Mouse (Mus musculus) myocyte (in vitro differentiated cells): ENCODE measurements at regions not wholly inside any gene's neighbourhood (a gene's known extent, or its start where the extent isn't known, plus 50 kb on each side); places are given as distances from the start of the nearest gene placed in this dataset.

Source experiments
- CEBPB ChIP-seq: IDR thresholded peaks from 2 replicates; pipeline ENCODE4 v1.6.1; 2011; ENCODE audit warnings: mild to moderate bottlenecking, moderate library complexity; ENCODE audit not compliant: poor library complexity, insufficient read depth, severe bottlenecking
- MAX ChIP-seq: IDR thresholded peaks from one replicate; pipeline ENCODE4 v1.6.1; 2011; ENCODE audit warnings: low read depth, mild to moderate bottlenecking, control low read depth
- MYOD1 ChIP-seq, 3 experiments: IDR thresholded peaks; one replicate each; pipeline ENCODE4 v1.6.1; 2011; ENCODE audit warnings: control low read depth in 2 of 3, low read depth in 2 of 3, mild to moderate bottlenecking in 2 of 3, moderate library complexity in 1 of 3; ENCODE audit not compliant: insufficient read length in 2 of 3, control insufficient read depth in 1 of 3
- POLR2A ChIP-seq: IDR thresholded peaks from one replicate; pipeline ENCODE4 v1.6.1; 2011; ENCODE audit warnings: low read depth, mild to moderate bottlenecking, control low read depth, moderate library complexity; ENCODE audit not compliant: insufficient read length
- REST ChIP-seq: IDR thresholded peaks from one replicate; pipeline ENCODE4 v1.6.1; 2011; ENCODE audit warnings: mild to moderate bottlenecking, control low read depth, moderate library complexity; ENCODE audit not compliant: insufficient read depth, insufficient read length
- USF1 ChIP-seq: IDR thresholded peaks from one replicate; pipeline ENCODE4 v1.6.1; 2011; ENCODE audit warnings: low read depth, mild to moderate bottlenecking, control low read depth, moderate library complexity

- no peak for TF ChIP-seq USF1
- TF ChIP-seq POLR2A = no peak
- no peak for TF ChIP-seq MAX
- TF ChIP-seq REST = no peak
- no peak for TF ChIP-seq MYOD1 (IDR thresholded peaks at IDR 0.05; ENCODE audit: control insufficient read depth in 1 of 3, insufficient read length in 2 of 3, low read depth in 2 of 3)
- TF ChIP-seq CEBPB = no peak
Measured at GRCm38 (mm10) chr4:53253680-53254079, 94.0 kb upstream of the Abca1 start.
